Mouse (Mus musculus) myocyte (in vitro differentiated cells): Measurements from ENCODE around the gene Ackr1. TPM values are rescaled to one million over a fixed set of nuclear protein-coding genes. Genes with fewer than 3 reads are reported as not detected.

Source experiments
- H3K27me3 ChIP-seq: one replicate; pipeline ENCODE4 v1.6.1; 2011; ENCODE audit not compliant: control insufficient read depth, insufficient read depth, insufficient read length
- H3K36me3 ChIP-seq: one replicate; pipeline ENCODE4 v1.6.1; 2011; ENCODE audit not compliant: control insufficient read depth, insufficient read depth
- H3K4me2 ChIP-seq: one replicate; pipeline ENCODE4 v1.6.1; 2011; ENCODE audit warnings: low read depth, control low read depth
- H3K4me3 ChIP-seq: one replicate; pipeline ENCODE4 v1.5.1; 2011; ENCODE audit warnings: mild to moderate bottlenecking, control low read depth, moderate library complexity
- H3K79me2 ChIP-seq: one replicate; pipeline ENCODE4 v1.6.1; 2011; ENCODE audit not compliant: control insufficient read depth, insufficient read depth
- H3ac ChIP-seq: one replicate; pipeline ENCODE4 v1.6.1; 2011; ENCODE audit not compliant: control insufficient read depth, insufficient read length
- CEBPB ChIP-seq: IDR thresholded peaks from 2 replicates; pipeline ENCODE4 v1.6.1; 2011; ENCODE audit warnings: mild to moderate bottlenecking, moderate library complexity; ENCODE audit not compliant: poor library complexity, insufficient read depth, severe bottlenecking
- E2F4 ChIP-seq: IDR thresholded peaks from one replicate; pipeline ENCODE4 v1.6.1; 2011; ENCODE audit warnings: mild to moderate bottlenecking, control low read depth, moderate library complexity; ENCODE audit not compliant: insufficient read depth
- MAX ChIP-seq: IDR thresholded peaks from one replicate; pipeline ENCODE4 v1.6.1; 2011; ENCODE audit warnings: low read depth, mild to moderate bottlenecking, control low read depth
- MYOD1 ChIP-seq, 3 experiments: IDR thresholded peaks; one replicate each; pipeline ENCODE4 v1.6.1; 2011; ENCODE audit warnings: control low read depth in 2 of 3, low read depth in 2 of 3, mild to moderate bottlenecking in 2 of 3, moderate library complexity in 1 of 3; ENCODE audit not compliant: insufficient read length in 2 of 3, control insufficient read depth in 1 of 3
- MYOG ChIP-seq, 3 experiments: IDR thresholded peaks; one replicate each; pipeline ENCODE4 v1.6.1; 2011; ENCODE audit warnings: control low read depth in 2 of 3, low read depth in 2 of 3, mild to moderate bottlenecking in 2 of 3; ENCODE audit not compliant: insufficient read length in 2 of 3, control insufficient read depth in 1 of 3, insufficient read depth in 1 of 3
- POLR2A ChIP-seq: IDR thresholded peaks from one replicate; pipeline ENCODE4 v1.6.1; 2011; ENCODE audit warnings: low read depth, mild to moderate bottlenecking, control low read depth, moderate library complexity; ENCODE audit not compliant: insufficient read length
- POLR2AphosphoS2 ChIP-seq: IDR thresholded peaks from one replicate; pipeline ENCODE4 v1.6.1; 2011; ENCODE audit warnings: low read depth, control low read depth; ENCODE audit not compliant: insufficient read length
- REST ChIP-seq: IDR thresholded peaks from one replicate; pipeline ENCODE4 v1.6.1; 2011; ENCODE audit warnings: mild to moderate bottlenecking, control low read depth, moderate library complexity; ENCODE audit not compliant: insufficient read depth, insufficient read length
- SRF ChIP-seq: IDR thresholded peaks from one replicate; pipeline ENCODE4 v1.6.1; 2011; ENCODE audit warnings: low read depth; ENCODE audit not compliant: control insufficient read depth, insufficient read length
- TCF12 ChIP-seq: IDR thresholded peaks from one replicate; pipeline ENCODE4 v1.6.1; 2011; ENCODE audit warnings: mild to moderate bottlenecking, control low read depth; ENCODE audit not compliant: poor library complexity, insufficient read depth, severe bottlenecking
- TCF3 ChIP-seq: IDR thresholded peaks from one replicate; pipeline ENCODE4 v1.6.1; 2011; ENCODE audit warnings: low read depth, control low read depth; ENCODE audit not compliant: insufficient read length
- USF1 ChIP-seq: IDR thresholded peaks from one replicate; pipeline ENCODE4 v1.6.1; 2011; ENCODE audit warnings: low read depth, mild to moderate bottlenecking, control low read depth, moderate library complexity
- polyA plus RNA-seq: library from polyadenylated mRNA; unstranded; fragments of >200 nt; fragmentation: generic; extraction: Trizol; gene quantifications from one replicate; pipeline ENCODE4 v1.2.1, GENCODE M21; 2012; ENCODE audit warnings: missing spikeins

Gene Ackr1
- polyA plus RNA-seq, 1 experiment, result not detected

DNA sequence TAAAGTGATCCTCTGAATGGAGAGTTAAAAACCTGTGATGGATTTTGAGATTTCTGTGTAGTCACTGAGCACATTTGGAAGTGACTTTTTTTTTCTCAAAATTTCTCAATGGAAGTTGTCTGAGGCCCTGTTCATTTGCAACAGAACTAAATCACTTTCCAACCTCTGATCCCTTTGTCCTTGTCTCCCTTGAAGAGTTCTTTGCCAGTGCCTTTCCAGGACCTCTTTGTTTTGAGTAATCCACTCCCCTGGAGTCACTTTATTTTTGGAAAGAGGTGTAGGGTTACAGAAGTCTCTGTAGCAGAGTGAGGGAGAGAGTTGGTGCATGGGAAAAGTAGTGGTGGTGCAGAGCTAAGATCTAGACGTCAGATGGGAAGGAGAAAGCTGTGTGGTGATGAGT is 15.0 kb upstream of the Ackr1 start:
- Histone ChIP-seq H3K36me3 (no peaks in the 10 kb centered on the region), H3K4me2 (no peak overlapping the region), H3K79me2 (no peaks in the 10 kb centered on the region), H3K4me3 (no peak overlapping the region), H3K27me3 (no peaks in the 10 kb centered on the region), H3ac (no peak overlapping the region)
- TF ChIP-seq USF1 (no peak), MAX (no peak), TCF3 (no peak), SRF (no peak), POLR2A (no peak), MYOG (IDR thresholded peaks at IDR 0.05; ENCODE audit: control insufficient read depth in 1 of 3, insufficient read depth in 1 of 3, insufficient read length in 2 of 3, low read depth in 2 of 3) (no peak), E2F4 (no peak), REST (no peak), CEBPB (no peak)

DNA sequence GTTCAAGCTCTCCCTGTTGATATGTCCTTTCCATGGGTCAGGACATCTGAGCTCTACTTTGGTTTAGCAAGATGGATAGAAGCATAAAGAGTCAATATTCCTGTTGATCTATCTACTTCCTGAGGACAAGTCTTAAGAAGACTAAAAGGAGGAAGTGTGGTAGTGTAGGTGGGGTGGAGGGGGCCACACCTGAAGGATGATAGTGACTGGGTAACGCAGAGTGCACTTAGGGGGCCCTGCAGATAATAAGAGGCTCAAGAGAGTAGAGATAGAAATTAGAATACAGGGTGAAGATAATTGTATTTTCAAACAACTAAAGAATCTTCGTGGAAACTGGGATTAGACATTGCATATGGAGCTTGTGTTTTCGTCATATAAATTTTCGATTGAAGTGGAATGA is 11.6 kb upstream of the Ackr1 start:
- Histone ChIP-seq H3K27me3 (no peaks in the 10 kb centered on the region), H3K4me3 (no peak overlapping the region), H3ac (no peak overlapping the region), H3K36me3 (no peaks in the 10 kb centered on the region), H3K79me2 (no peaks in the 10 kb centered on the region), H3K4me2 (no peak overlapping the region)
- TF ChIP-seq MYOG (IDR thresholded peaks at IDR 0.05; ENCODE audit: control insufficient read depth in 1 of 3, insufficient read depth in 1 of 3, insufficient read length in 2 of 3, low read depth in 2 of 3) (no peak), USF1 (no peak), SRF (no peak), TCF12 (no peak), REST (no peak), MYOD1 (IDR thresholded peaks at IDR 0.05; ENCODE audit: control insufficient read depth in 1 of 3, insufficient read length in 2 of 3, low read depth in 2 of 3) (no peak), MAX (no peak), POLR2A (no peak), TCF3 (no peak), E2F4 (no peak), CEBPB (no peak), POLR2AphosphoS2 (no peak)

DNA sequence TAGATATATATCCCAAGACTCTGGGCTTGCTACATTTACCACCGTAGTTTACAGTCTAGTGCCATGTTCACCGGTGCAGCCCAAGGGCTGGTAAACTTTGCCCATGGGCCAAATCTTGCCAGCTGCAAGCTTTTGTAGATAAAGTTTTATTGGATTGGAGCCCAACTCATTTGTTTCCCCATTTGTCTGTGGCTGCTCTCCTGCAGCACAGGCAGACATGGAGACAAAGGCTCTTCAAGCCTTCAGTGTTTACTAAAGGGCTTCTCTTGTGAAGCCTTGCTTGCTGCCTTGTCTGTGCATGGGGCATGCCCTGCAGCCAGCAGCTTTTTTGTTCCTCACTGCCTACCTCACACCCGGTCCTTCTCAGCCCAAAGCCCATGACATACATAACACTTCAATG is 10.4 kb upstream of the Ackr1 start:
- Histone ChIP-seq H3K4me2 (no peak overlapping the region), H3K27me3 (no peaks in the 10 kb centered on the region), H3K79me2 (no peaks in the 10 kb centered on the region), H3K4me3 (no peak overlapping the region), H3ac (no peak overlapping the region), H3K36me3 (no peaks in the 10 kb centered on the region)
- TF ChIP-seq USF1 (no peak), POLR2A (no peak), MYOD1 (IDR thresholded peaks at IDR 0.05; ENCODE audit: control insufficient read depth in 1 of 3, insufficient read length in 2 of 3, low read depth in 2 of 3) (no peak), MAX (no peak), MYOG (IDR thresholded peaks at IDR 0.05; ENCODE audit: control insufficient read depth in 1 of 3, insufficient read depth in 1 of 3, insufficient read length in 2 of 3, low read depth in 2 of 3) (no peak), E2F4 (no peak), CEBPB (no peak), POLR2AphosphoS2 (no peak), REST (no peak), SRF (no peak), TCF12 (no peak), TCF3 (no peak)

DNA sequence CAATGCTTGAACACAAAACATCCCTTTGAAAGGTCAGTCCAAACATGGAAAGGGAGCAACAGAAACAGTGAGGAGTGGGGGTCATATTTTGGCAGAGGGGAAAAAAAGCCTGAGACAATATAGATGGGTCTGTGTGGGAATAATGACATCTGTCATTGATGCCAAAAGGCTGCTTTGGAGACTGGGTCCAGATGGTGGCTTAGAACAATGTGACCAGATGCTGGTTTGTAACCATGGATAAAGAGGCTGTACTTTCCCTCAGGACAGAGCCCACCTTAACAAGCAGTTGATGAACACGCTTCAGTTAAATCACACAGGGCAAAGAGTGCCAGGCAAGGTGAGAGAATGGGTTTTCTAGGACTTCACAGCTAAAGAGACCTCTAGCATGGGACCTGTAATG is 8.9 kb upstream of the Ackr1 start:
- TF ChIP-seq TCF3 (no peak), E2F4 (no peak), REST (no peak), CEBPB (no peak), MYOD1 (IDR thresholded peaks at IDR 0.05; ENCODE audit: control insufficient read depth in 1 of 3, insufficient read length in 2 of 3, low read depth in 2 of 3) (no peak), USF1 (no peak), POLR2AphosphoS2 (no peak), POLR2A (no peak), SRF (no peak), MYOG (IDR thresholded peaks at IDR 0.05; ENCODE audit: control insufficient read depth in 1 of 3, insufficient read depth in 1 of 3, insufficient read length in 2 of 3, low read depth in 2 of 3) (no peak), MAX (no peak), TCF12 (no peak)
- Histone ChIP-seq H3K4me2 (no peak overlapping the region), H3K4me3 (no peak overlapping the region), H3ac (no peak overlapping the region), H3K79me2 (no peaks in the 10 kb centered on the region), H3K27me3 (no peaks in the 10 kb centered on the region), H3K36me3 (no peaks in the 10 kb centered on the region)

DNA sequence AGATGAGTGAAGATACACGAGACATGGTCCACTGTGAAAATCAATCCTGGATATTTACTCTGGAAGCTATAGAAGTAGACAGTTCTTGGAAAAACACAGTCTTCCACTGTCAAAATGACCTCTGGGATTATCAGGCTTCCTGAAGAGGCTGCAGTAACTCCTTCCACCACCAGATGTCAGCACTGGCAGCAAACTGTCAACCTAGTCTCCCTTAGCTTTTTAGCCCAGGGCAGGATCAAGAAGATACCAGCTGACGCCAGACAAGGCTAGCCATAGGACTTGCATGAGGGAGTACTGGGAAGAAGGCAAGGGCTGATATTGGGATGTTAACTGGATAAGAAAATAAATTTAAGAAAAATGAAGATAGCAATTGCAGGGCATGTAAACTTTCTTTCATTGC is 6.0 kb upstream of the Ackr1 start:
- Histone ChIP-seq H3K79me2 (no peaks in the 10 kb centered on the region), H3K4me2 (no peak overlapping the region), H3ac (no peak overlapping the region), H3K27me3 (no peaks in the 10 kb centered on the region), H3K36me3 (no peaks in the 10 kb centered on the region), H3K4me3 (no peak overlapping the region)
- no peak for TF ChIP-seq TCF12
- TF ChIP-seq E2F4, result no peak
- TF ChIP-seq SRF, result no peak
- no peak for TF ChIP-seq REST
- TF ChIP-seq TCF3, result no peak
- TF ChIP-seq MAX, result no peak
- TF ChIP-seq MYOD1 (IDR thresholded peaks at IDR 0.05; ENCODE audit: control insufficient read depth in 1 of 3, insufficient read length in 2 of 3, low read depth in 2 of 3), result no peak
- TF ChIP-seq POLR2AphosphoS2, result no peak
- no peak for TF ChIP-seq MYOG (IDR thresholded peaks at IDR 0.05; ENCODE audit: control insufficient read depth in 1 of 3, insufficient read depth in 1 of 3, insufficient read length in 2 of 3, low read depth in 2 of 3)
- no peak for TF ChIP-seq POLR2A
- no peak for TF ChIP-seq CEBPB
- TF ChIP-seq USF1, result no peak
